Mouse (Mus musculus) monocyte, adult 59 days (primary cell): ENCODE measurements around the gene Tll1. TPM values are rescaled to one million over a fixed set of nuclear protein-coding genes. Genes with fewer than 3 reads are reported as not detected.

ENCODE experiments used
- total RNA-seq, 2 experiments: library from RNA; stranded (reverse); gene quantifications; one replicate each; pipeline ENCODE4 v1.2.4; 2023

Gene Tll1
- total RNA-seq = not detected

DNA sequence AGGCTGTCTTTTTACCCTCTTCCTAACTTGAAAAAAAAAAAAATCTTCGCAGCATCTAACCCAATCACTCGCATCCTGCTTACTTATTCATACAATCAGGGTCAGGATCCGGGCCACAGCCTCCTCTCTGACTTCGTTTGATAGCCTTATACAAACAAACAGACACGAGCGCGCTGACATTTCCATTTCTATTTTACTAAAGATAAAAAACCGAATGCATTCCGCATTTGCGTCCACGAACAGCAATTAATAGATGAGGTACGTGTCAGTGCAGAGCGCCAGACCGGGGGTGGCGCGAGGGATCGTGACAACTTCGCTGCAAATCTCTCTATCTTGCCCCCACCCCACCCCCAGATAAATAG, at the start of gene Tll1:
Tll1 (minus strand) TSS at position 248 of the 362 bp plus-strand sequence.

